Mouse (Mus musculus): ENCODE measurements at regions not wholly inside any gene's neighbourhood (a gene's known extent, or its start where the extent isn't known, plus 50 kb on each side); places are given as distances from the start of the nearest gene placed in this dataset.

- Histone ChIP-seq H3K9me3 (no peaks in the 10 kb centered on the region), H3K27me3 (replicated peaks) (no peaks in the 10 kb centered on the region), H3K27ac (no peak overlapping the region), H3K4me1 (no peaks in the 10 kb centered on the region), H3K4me2 (no peak overlapping the region), H3K36me3 (replicated peaks) (no peaks in the 10 kb centered on the region), H3K4me3 (no peak overlapping the region), H3K9ac (no peak overlapping the region)
- WGBS: 96% methylated on average over 1 of the region's 1 CpGs
- ATAC-seq (replicated peaks): no peak
Observed at GRCm38 (mm10) chr3:103493623-103494022, 81.4 kb upstream of the Syt6 start.

- Histone ChIP-seq H3K4me1 (no peaks in the 10 kb centered on the region), H3K36me3 (replicated peaks) (no peaks in the 10 kb centered on the region), H3K4me3 (no peak overlapping the region), H3K27ac (no peak overlapping the region), H3K27me3 (replicated peaks) (no peaks in the 10 kb centered on the region), H3K9me3 (no peaks in the 10 kb centered on the region), H3K4me2 (no peak overlapping the region), H3K9ac (no peak overlapping the region)
- 83% methylated on average over 3 of the region's 3 CpGs for WGBS
- ATAC-seq (replicated peaks): no peak
Observed at GRCm38 (mm10) chr3:103494043-103494442, 81.0 kb upstream of the Syt6 start.

GRCm38 (mm10) chr3:103496083-103496482 is 78.9 kb upstream of the Syt6 start:
- Histone ChIP-seq H3K9ac (no peak overlapping the region), H3K9me3 (no peaks in the 10 kb centered on the region), H3K4me3 (no peak overlapping the region), H3K27me3 (replicated peaks) (no peaks in the 10 kb centered on the region), H3K27ac (no peak overlapping the region), H3K36me3 (replicated peaks) (no peaks in the 10 kb centered on the region), H3K4me2 (no peak overlapping the region), H3K4me1 (no peaks in the 10 kb centered on the region)
- WGBS: 84% methylated on average over 6 of the region's 6 CpGs
- ATAC-seq (replicated peaks): no peak

- no peaks in the 10 kb centered on the region for H3K27me3 ChIP-seq (replicated peaks)
- 21% methylated on average over 3 of the region's 3 CpGs for WGBS
Observed at GRCm38 (mm10) chr3:103496683-103497082, 78.3 kb upstream of the Syt6 start.

GRCm38 (mm10) chr3:103497696-103498095 is 77.3 kb upstream of the Syt6 start:
- no peaks in the 10 kb centered on the region for H3K4me1 ChIP-seq
- no peak overlapping the region for H3K9ac ChIP-seq
- no peak overlapping the region for H3K4me3 ChIP-seq
- H3K4me2 ChIP-seq: no peak overlapping the region
- H3K36me3 ChIP-seq (replicated peaks): no peaks in the 10 kb centered on the region
- H3K9me3 ChIP-seq: no peaks in the 10 kb centered on the region
- H3K27me3 ChIP-seq (replicated peaks): no peaks in the 10 kb centered on the region
- no peak overlapping the region for H3K27ac ChIP-seq
- no peak for ATAC-seq (replicated peaks)
- WGBS: 85% methylated on average over 3 of the region's 3 CpGs

More at GRCm38 (mm10) chr3:103496683-103497082, 78.3 kb upstream of the Syt6 start:
- no peaks in the 10 kb centered on the region for H3K36me3 ChIP-seq (replicated peaks)
- H3K9ac ChIP-seq: no peak overlapping the region
- H3K4me3 ChIP-seq: no peak overlapping the region
- no peak for ATAC-seq (replicated peaks)
- H3K9me3 ChIP-seq: no peaks in the 10 kb centered on the region
- no peaks in the 10 kb centered on the region for H3K4me1 ChIP-seq
- no peak overlapping the region for H3K4me2 ChIP-seq
- H3K27ac ChIP-seq: no peak overlapping the region

GRCm38 (mm10) chr3:103498458-103498857 is 76.6 kb upstream of the Syt6 start:
- Histone ChIP-seq H3K27ac (no peak overlapping the region), H3K4me3 (no peak overlapping the region), H3K4me1 (no peaks in the 10 kb centered on the region), H3K9me3 (no peaks in the 10 kb centered on the region), H3K27me3 (replicated peaks) (no peaks in the 10 kb centered on the region), H3K36me3 (replicated peaks) (no peaks in the 10 kb centered on the region), H3K9ac (no peak overlapping the region), H3K4me2 (no peak overlapping the region)
- 82% methylated on average over 4 of the region's 4 CpGs for WGBS
- no peak for ATAC-seq (replicated peaks)

- Histone ChIP-seq H3K4me2 (no peak overlapping the region), H3K36me3 (replicated peaks) (no peaks in the 10 kb centered on the region), H3K27ac (no peak overlapping the region), H3K4me3 (no peak overlapping the region), H3K9ac (no peak overlapping the region), H3K9me3 (no peaks in the 10 kb centered on the region), H3K27me3 (replicated peaks) (no peaks in the 10 kb centered on the region), H3K4me1 (no peaks in the 10 kb centered on the region)
- 50% methylated on average over 1 of the region's 1 CpGs for WGBS
- no peak for ATAC-seq (replicated peaks)
Observed at GRCm38 (mm10) chr3:103499801-103500200, 75.2 kb upstream of the Syt6 start.

- no peak overlapping the region for H3K4me2 ChIP-seq
- H3K36me3 ChIP-seq (replicated peaks): no peaks in the 10 kb centered on the region
- ATAC-seq (replicated peaks): no peak
- H3K27ac ChIP-seq: no peak overlapping the region
- H3K9me3 ChIP-seq: no peaks in the 10 kb centered on the region
- no peaks in the 10 kb centered on the region for H3K27me3 ChIP-seq (replicated peaks)
- 77% methylated on average over 4 of the region's 4 CpGs for WGBS
- no peak overlapping the region for H3K9ac ChIP-seq
- H3K4me1 ChIP-seq: no peaks in the 10 kb centered on the region
- H3K4me3 ChIP-seq: no peak overlapping the region
Observed at GRCm38 (mm10) chr3:103500366-103500765, 74.7 kb upstream of the Syt6 start.

- no peak overlapping the region for H3K27ac ChIP-seq
- no peaks in the 10 kb centered on the region for H3K36me3 ChIP-seq (replicated peaks)
- no peak overlapping the region for H3K4me3 ChIP-seq
- no peak overlapping the region for H3K4me2 ChIP-seq
- H3K9me3 ChIP-seq: no peaks in the 10 kb centered on the region
- ATAC-seq (replicated peaks): no peak
- no peak overlapping the region for H3K9ac ChIP-seq
- H3K27me3 ChIP-seq (replicated peaks): no peaks in the 10 kb centered on the region
- no peaks in the 10 kb centered on the region for H3K4me1 ChIP-seq
- 90% methylated on average over 3 of the region's 3 CpGs for WGBS
Observed at GRCm38 (mm10) chr3:103504160-103504559, 70.9 kb upstream of the Syt6 start.

GRCm38 (mm10) chr3:103513411-103513810 is 61.6 kb upstream of the Syt6 start:
- WGBS: 76% methylated on average over 6 of the region's 6 CpGs
- no peak overlapping the region for H3K4me3 ChIP-seq
- H3K36me3 ChIP-seq (replicated peaks): no peaks in the 10 kb centered on the region
- H3K9ac ChIP-seq: no peak overlapping the region
- no peaks in the 10 kb centered on the region for H3K27me3 ChIP-seq (replicated peaks)
- no peaks in the 10 kb centered on the region for H3K9me3 ChIP-seq
- H3K4me1 ChIP-seq: no peaks in the 10 kb centered on the region
- ATAC-seq (replicated peaks): no peak
- no peak overlapping the region for H3K27ac ChIP-seq
- H3K4me2 ChIP-seq: no peak overlapping the region

GRCm38 (mm10) chr3:103514061-103514460 is 61.0 kb upstream of the Syt6 start:
- Histone ChIP-seq H3K4me3 (no peak overlapping the region), H3K27me3 (replicated peaks) (no peaks in the 10 kb centered on the region), H3K9ac (no peak overlapping the region), H3K27ac (no peak overlapping the region), H3K4me2 (no peak overlapping the region), H3K36me3 (replicated peaks) (no peaks in the 10 kb centered on the region), H3K4me1 (no peaks in the 10 kb centered on the region), H3K9me3 (no peaks in the 10 kb centered on the region)
- WGBS: 75% methylated on average over 7 of the region's 7 CpGs
- no peak for ATAC-seq (replicated peaks)

- Histone ChIP-seq H3K4me2 (no peak overlapping the region), H3K4me1 (no peaks in the 10 kb centered on the region), H3K9ac (no peak overlapping the region), H3K36me3 (replicated peaks) (no peaks in the 10 kb centered on the region), H3K4me3 (no peak overlapping the region), H3K27ac (no peak overlapping the region), H3K27me3 (replicated peaks) (no peaks in the 10 kb centered on the region), H3K9me3 (no peaks in the 10 kb centered on the region)
- 70% methylated on average over 5 of the region's 5 CpGs for WGBS
- ATAC-seq (replicated peaks): no peak
Observed at GRCm38 (mm10) chr3:103515946-103516345, 59.1 kb upstream of the Syt6 start.

GRCm38 (mm10) chr3:103517376-103518304 is 57.4 kb upstream of the Syt6 start:
- no peaks in the 10 kb centered on the region for H3K4me1 ChIP-seq
- no peaks in the 10 kb centered on the region for H3K36me3 ChIP-seq (replicated peaks)
- 53% methylated on average over 8 of the region's 8 CpGs for WGBS
- no peak overlapping the region for H3K27ac ChIP-seq
- H3K27me3 ChIP-seq (replicated peaks): no peaks in the 10 kb centered on the region
- no peak overlapping the region for H3K4me3 ChIP-seq
- H3K9me3 ChIP-seq: no peaks in the 10 kb centered on the region
- no peak overlapping the region for H3K4me2 ChIP-seq
- H3K9ac ChIP-seq: no peak overlapping the region
- ATAC-seq (replicated peaks): no peak

All from midbrain, embryonic 15.5 days (tissue).